Mouse (Mus musculus) testis, adult 2 months (tissue): ENCODE measurements around the gene Fgfrl1. TPM values are rescaled to one million over a fixed set of nuclear protein-coding genes. Genes with fewer than 3 reads are reported as not detected.

Source experiments
- H3K27ac ChIP-seq: fragments of 200-500 bp; 2 replicates; pipeline ENCODE4 v1.5.1; 2012; ENCODE audit warnings: low read depth, low read length; ENCODE audit not compliant: control insufficient read depth, insufficient read depth
- H3K27me3 ChIP-seq: fragments of 200-500 bp; 2 replicates; pipeline ENCODE4 v1.6.1; 2012; ENCODE audit warnings: mild to moderate bottlenecking, low read length, moderate library complexity; ENCODE audit not compliant: control insufficient read depth, insufficient read depth
- H3K36me3 ChIP-seq: fragments of 200-500 bp; 2 replicates; pipeline ENCODE4 v1.6.1; 2012; ENCODE audit warnings: mild to moderate bottlenecking, low read length; ENCODE audit not compliant: control insufficient read depth, insufficient read depth
- H3K4me1 ChIP-seq: fragments of 200-500 bp; 2 replicates; pipeline ENCODE4 v1.6.1; 2012; ENCODE audit warnings: low read length; ENCODE audit not compliant: control insufficient read depth, insufficient read depth
- H3K4me3 ChIP-seq: fragments of 200-500 bp; 2 replicates; pipeline ENCODE4 v1.5.1; 2012; ENCODE audit warnings: low read depth, mild to moderate bottlenecking, low read length, moderate library complexity, mixed read lengths; ENCODE audit not compliant: control insufficient read depth
- CTCF ChIP-seq: fragments of 200-500 bp; IDR thresholded peaks from 2 replicates; pipeline ENCODE4 v1.5.1; 2012; ENCODE audit warnings: low read depth, mild to moderate bottlenecking, inconsistent platforms, low read length, moderate library complexity; ENCODE audit not compliant: control insufficient read depth, insufficient read depth, insufficient replicate concordance
- POLR2A ChIP-seq: fragments of 200-500 bp; IDR thresholded peaks from 2 replicates; pipeline ENCODE4 v1.6.1; 2012; ENCODE audit warnings: low read depth, mild to moderate bottlenecking, inconsistent platforms, low read length, moderate library complexity; ENCODE audit not compliant: control insufficient read depth
- polyA plus RNA-seq: library from polyadenylated mRNA; depleted of rRNA; stranded (reverse); fragments of >200 nt; gene quantifications from 2 replicates; pipeline ENCODE4 v1.2.3, GENCODE M21; 2012

Gene Fgfrl1
- polyA plus RNA-seq, 1 experiment = 34.7 TPM

DNA sequence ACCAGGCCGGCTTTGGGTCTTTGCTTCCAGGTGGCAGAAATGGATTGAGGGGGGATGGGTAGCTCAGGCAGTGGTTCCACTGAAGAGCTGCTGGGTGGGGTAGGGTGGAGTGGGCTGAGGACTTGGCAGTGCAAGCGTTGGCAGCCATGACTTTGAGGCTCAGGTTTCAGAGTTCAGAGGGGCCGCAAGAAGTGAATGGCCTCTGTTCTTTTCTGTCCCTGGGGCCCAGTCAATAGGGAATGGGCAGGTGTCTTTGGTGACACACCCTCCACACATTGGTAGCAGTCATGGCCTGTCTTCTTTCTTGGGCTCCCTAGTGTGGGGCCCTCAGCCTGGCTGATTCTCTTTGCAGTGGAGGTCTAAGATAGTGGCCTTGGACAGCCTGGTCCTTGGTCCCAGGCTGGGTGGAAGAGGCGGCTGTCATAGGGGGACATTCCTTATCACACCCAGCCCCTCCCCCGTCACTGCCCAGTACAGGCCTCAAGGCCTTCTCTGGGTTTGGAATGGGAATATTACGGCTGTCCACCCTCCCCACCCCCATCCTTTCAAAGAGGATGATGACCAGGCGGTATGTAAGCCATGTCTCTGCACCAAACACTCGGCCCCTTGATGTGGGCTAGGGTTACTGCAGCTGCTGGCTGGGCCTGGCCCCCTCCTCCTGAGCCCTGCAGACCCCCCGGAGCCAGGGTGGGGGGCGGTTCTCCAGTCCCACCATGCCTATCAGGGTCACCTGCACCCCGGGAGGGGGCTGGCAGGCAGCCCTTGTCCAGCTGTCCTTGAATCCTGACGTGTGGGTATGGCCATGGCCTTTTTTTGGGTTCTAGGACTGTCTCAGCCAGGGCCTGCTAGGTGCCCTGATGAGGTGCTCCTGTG, 11.8 kb downstream of the Fgfrl1 start:
- Histone ChIP-seq H3K4me1 (no peaks in the 10 kb centered on the region; the same call in 1 of the 2 replicates), H3K36me3 (no peaks in the 10 kb centered on the region; the same call in 1 of the 2 replicates), H3K27me3 (no peaks in the 10 kb centered on the region), H3K27ac (no peak overlapping the region), H3K4me3 (no peak overlapping the region)
- TF ChIP-seq POLR2A = no peak
- no peak for TF ChIP-seq CTCF

DNA sequence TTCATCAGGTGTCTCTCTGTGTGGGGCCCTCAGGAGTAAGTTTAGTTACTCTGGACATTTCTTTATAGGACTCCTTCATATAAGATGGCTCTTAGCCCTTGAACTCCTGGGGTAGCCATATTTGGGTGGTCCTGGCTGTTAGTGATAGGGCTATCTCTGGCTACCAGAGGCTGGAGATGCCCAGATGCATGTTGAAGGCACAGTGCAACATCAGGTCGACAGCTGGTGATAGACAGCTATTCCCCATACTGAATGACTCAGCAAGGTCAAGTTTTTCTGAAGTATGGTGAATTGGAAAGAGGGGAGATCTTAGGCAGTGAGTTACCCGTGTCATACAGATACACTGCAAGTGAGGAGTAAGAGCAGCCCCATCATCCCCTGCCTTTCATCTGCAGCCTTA, 15.6 kb downstream of the Fgfrl1 start:
- Histone ChIP-seq H3K27me3 (no peaks in the 10 kb centered on the region), H3K4me3 (no peak overlapping the region), H3K4me1 (peaks cover 4% of the 10 kb centered on the region; the same call in 1 of the 2 replicates), H3K27ac (no peak overlapping the region), H3K36me3 (no peaks in the 10 kb centered on the region; the same call in 1 of the 2 replicates)
- no peak for TF ChIP-seq POLR2A
- TF ChIP-seq CTCF = no peak

DNA sequence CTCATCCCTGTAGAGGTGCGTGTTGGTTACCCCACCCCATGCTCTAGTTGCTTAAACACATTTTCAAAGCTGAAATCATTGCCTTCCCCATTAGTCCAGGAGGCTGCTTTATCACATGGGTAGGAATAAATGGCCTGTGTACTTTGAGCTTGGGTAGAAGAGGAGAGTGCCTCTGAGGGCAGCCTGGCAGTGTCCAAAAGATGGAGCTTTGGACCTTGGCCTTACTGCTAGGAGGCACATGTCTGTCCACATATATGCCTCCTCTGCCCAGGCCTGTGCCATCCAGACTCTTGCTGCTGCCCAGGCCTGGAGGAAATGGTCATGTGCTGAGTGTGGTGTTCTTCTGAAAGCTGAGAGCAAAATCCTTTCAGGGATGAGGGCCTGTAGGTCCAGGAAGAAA, 16.2 kb downstream of the Fgfrl1 start:
- Histone ChIP-seq H3K27me3 (no peaks in the 10 kb centered on the region), H3K27ac (no peak overlapping the region), H3K4me1 (peaks cover 4% of the 10 kb centered on the region; the same call in 1 of the 2 replicates), H3K4me3 (no peak overlapping the region), H3K36me3 (no peaks in the 10 kb centered on the region; the same call in 1 of the 2 replicates)
- TF ChIP-seq CTCF = no peak
- no peak for TF ChIP-seq POLR2A

DNA sequence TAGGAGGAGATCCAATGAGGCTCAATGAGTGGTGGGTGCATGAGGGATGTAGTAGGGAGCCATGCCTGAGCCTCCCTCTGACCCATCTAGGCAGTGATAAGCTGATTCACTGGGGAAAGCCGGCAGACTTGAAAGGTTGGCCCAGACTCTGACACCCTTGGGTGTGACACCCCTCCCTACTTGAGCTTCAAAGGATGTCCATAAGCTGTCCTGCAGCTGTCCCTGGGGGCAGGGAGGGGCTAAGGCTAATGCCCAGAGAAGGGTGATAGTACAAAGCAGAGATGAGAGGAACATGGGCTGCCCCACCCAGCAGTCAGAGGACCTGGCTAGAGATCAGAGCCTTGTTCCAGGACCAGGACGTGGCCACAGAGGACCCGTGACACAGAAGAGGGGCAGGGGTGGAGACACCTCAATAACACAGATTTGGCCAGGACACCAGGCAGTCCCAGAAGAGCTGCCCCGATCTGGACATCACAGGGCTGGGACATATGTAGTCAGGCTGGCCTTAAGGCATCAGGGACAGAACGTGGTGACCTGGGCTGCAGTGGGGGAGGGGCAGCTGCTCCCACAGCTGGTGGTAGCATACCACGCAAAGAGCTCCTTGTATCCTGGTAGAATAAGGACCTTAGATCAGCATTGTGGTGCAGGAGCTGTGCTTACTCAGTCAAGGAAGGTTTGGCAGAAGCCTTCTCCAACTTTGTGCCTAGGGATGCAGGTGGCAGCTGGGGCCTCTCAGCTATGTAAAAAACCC, 17.0 kb downstream of the Fgfrl1 start:
- Histone ChIP-seq H3K4me3 (no peak overlapping the region), H3K27me3 (no peaks in the 10 kb centered on the region), H3K36me3 (no peaks in the 10 kb centered on the region; the same call in 1 of the 2 replicates), H3K4me1 (peaks cover 8% of the 10 kb centered on the region; the same call in 1 of the 2 replicates), H3K27ac (no peak overlapping the region)
- TF ChIP-seq CTCF (no peak), POLR2A (no peak)

DNA sequence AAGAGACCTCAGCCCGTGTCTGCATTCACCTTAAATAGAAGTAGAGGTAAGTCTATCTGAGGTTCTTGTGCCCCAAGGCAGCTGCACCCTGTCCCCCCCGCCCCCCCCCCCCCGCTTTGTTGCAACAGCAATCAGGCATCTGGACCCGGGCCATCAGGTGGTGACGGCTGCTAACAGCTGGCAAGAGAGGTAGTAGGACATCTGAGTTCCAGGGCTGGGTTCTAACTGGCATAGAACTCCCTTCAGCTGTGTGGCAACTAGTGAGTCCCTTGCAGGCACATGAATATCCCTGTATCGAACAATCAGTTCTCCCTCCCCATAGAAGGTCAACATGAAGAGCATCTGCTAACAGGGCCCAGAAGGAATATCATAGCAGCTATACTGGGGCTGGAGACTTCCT, 19.8 kb downstream of the Fgfrl1 start:
- peaks cover 9% of the 10 kb centered on the region; the same call in 1 of the 2 replicates for H3K4me1 ChIP-seq
- H3K27me3 ChIP-seq = no peaks in the 10 kb centered on the region
- TF ChIP-seq CTCF = no peak
- no peak for TF ChIP-seq POLR2A
- no peak overlapping the region for H3K27ac ChIP-seq
- no peak overlapping the region for H3K4me3 ChIP-seq
- no peaks in the 10 kb centered on the region for H3K36me3 ChIP-seq

DNA sequence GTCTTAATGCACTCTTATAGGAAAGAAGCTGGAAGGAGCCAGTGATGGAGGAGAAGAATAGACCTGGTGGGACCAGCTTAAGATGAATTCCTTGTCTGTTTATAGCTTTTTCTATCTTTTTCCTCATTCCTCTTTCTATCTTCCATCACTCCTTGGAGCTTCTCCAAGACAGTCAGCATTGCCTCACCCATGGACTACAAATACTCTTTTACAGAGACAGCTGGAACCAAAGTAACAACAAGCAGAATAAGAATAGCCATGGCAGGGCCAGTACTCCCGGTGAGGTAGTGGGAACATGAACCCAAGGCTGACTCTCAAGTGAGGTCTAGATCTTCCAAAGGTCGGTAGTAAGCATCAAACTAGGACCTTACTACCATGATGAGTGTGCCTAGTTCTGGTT, 20.9 kb downstream of the Fgfrl1 start:
- Histone ChIP-seq H3K4me3 (no peak overlapping the region), H3K27me3 (no peaks in the 10 kb centered on the region), H3K36me3 (no peaks in the 10 kb centered on the region), H3K4me1 (peaks cover 9% of the 10 kb centered on the region; the same call in 1 of the 2 replicates), H3K27ac (no peak overlapping the region)
- TF ChIP-seq POLR2A (no peak), CTCF (no peak)

DNA sequence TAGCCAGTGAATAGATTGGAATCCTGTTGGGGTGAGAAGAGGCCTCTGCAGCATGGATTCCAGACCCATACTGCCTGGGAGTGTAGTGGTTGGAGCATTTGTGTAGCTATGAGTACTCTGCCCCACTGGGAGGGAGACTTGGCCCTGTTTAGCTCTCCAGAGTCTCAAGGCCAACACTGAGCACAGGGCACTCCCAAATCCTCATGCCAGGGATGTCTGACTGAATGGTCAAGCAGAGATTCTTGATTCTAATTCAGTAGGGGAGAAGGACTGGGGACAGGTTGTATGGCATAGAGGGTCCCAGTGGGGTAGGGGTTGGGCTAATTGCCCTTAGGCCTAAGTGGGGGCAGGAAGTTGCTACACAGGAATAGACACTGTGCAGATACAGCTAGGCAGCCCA, 21.5 kb downstream of the Fgfrl1 start:
- Histone ChIP-seq H3K36me3 (no peaks in the 10 kb centered on the region), H3K4me3 (no peak overlapping the region), H3K27me3 (no peaks in the 10 kb centered on the region), H3K27ac (no peak overlapping the region), H3K4me1 (peaks cover 9% of the 10 kb centered on the region; the same call in 1 of the 2 replicates)
- TF ChIP-seq CTCF (no peak), POLR2A (no peak)
